Mouse (Mus musculus) forebrain, embryonic 11.5 days (tissue): ENCODE data around the gene Vmn2r21. TPM values are rescaled to one million over a fixed set of nuclear protein-coding genes. Genes with fewer than 3 reads are reported as not detected.

ENCODE experiments used
- polyA plus RNA-seq: library from polyadenylated mRNA; unstranded; fragments of >200 nt; fragmentation: Nextera tagmentation; extraction: Ambion mirVana; gene quantifications from 2 replicates; pipeline ENCODE4 v1.2.1, GENCODE M21; 2014

Vmn2r21 gene
- polyA plus RNA-seq, 1 experiment from 2014 or later: not detected

Other genes with a start within 250 kb of the Vmn2r21 start
- not detected in 2 replicates for gene Clec4e, start 243.5 kb downstream of the Vmn2r21 start, polyA plus RNA-seq
- not detected in 2 replicates for gene Vmn2r19, start 225.1 kb downstream of the Vmn2r21 start, polyA plus RNA-seq
- gene Vmn2r20, start 115.3 kb downstream of the Vmn2r21 start, polyA plus RNA-seq: not detected in 2 replicates
- not detected in 2 replicates for gene Vmn2r22, start 117.3 kb upstream of the Vmn2r21 start, polyA plus RNA-seq
- gene Vmn2r23, start 169.3 kb upstream of the Vmn2r21 start, polyA plus RNA-seq: not detected in 2 replicates
- not detected in 2 replicates for gene Vmn2r24, start 245.5 kb upstream of the Vmn2r21 start, polyA plus RNA-seq